Mouse (Mus musculus) monocyte, adult 5-6 weeks (primary cell): Measurements from ENCODE around the gene Dnhd1. TPM values are rescaled to one million over a fixed set of nuclear protein-coding genes. Genes with fewer than 3 reads are reported as not detected.
A peak's percentile ranks its signal among the peaks of the same experiment; 100 is the strongest.
"Not testable (repeated sequence)": the region's sequence is repeated elsewhere in the genome, so short reads cannot be mapped to it uniquely, and the experiment has no call there.

Experiments
- ATAC-seq: fragments of 153-309, 156-312 bp; replicated peaks from 2 replicates; pipeline ENCODE4 v1.8.0; 2017; ENCODE audit warnings: mild to moderate bottlenecking; ENCODE audit not compliant: low TSS enrichment, insufficient number of reproducible peaks, severe bottlenecking, poor library complexity, low FRiP score
- total RNA-seq: library from RNA; stranded (forward); fragments of 200-1000, 200-491, 200-594 nt; gene quantifications from 3 replicates; pipeline ENCODE4 v1.2.3, GENCODE M21; 2017

The Dnhd1 gene
- total RNA-seq, 1 experiment from 2014 or later, result 1.6 TPM

DNA sequence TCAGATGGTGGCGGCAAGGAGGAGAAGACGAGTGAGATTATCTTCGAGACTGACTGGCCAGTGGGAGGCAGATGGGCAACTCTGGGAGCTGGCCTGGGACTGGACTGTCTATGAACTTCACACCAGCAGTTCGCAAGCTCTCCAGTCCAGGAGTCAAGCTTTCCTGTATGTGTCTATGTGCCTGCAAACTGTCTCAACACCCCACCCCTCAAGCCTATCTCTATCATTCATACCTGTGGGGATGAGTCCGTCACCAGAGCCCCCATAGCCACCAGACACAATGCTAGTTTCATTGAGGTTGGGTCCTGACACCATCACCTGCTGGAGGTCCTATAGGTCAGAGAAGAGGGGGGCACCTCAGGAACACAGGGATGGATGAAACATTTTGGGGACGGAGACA is 11.9 kb upstream of the Dnhd1 start:
- no peak for ATAC-seq

DNA sequence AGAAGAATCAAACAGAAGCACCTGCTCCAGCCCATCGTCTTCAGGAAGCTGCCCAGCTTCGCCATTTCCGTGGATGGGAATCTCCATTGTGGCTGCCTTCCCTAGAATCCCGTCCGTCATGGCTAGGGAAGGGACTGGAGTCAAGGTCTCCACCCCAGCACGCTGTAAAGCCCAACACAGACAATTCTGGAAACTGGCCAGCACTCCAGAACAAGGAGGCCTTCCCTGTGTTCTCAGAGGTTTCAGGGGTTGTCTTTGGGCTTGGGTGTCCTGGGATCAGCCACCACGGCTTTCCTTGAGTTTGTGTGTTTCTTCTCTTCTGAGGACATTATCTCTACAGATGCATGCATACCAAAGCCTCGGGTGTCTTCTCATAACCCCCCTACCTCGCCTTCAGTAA is 11.3 kb upstream of the Dnhd1 start:
- ATAC-seq, result no peak

DNA sequence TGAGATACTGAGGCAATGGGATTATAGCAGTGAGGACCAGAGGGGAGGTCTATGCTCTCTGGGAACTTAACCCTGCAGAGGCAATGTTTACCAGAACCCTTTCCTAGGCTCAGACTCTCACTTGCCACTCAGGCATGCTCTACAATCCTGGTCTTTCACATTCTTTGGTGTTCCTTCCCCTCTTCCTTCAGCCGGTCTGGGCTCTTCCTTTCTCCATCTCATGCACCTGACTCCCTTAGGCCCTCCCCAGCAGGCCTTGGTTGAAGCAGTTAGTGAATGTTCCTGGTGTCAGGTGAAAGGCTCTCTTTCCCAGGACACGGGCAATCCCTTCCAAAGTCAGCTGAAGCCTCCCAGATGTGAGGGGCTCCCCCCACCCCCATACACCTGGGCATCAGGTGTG is 10.9 kb upstream of the Dnhd1 start, which contains the start of gene Timm10b:
TSS of gene Timm10b (plus strand) at position 301 of the 400 bp plus-strand sequence.
- ATAC-seq, result 0 out of 2 replicates have a peak, but pooled peaks have one; percentile 0

DNA sequence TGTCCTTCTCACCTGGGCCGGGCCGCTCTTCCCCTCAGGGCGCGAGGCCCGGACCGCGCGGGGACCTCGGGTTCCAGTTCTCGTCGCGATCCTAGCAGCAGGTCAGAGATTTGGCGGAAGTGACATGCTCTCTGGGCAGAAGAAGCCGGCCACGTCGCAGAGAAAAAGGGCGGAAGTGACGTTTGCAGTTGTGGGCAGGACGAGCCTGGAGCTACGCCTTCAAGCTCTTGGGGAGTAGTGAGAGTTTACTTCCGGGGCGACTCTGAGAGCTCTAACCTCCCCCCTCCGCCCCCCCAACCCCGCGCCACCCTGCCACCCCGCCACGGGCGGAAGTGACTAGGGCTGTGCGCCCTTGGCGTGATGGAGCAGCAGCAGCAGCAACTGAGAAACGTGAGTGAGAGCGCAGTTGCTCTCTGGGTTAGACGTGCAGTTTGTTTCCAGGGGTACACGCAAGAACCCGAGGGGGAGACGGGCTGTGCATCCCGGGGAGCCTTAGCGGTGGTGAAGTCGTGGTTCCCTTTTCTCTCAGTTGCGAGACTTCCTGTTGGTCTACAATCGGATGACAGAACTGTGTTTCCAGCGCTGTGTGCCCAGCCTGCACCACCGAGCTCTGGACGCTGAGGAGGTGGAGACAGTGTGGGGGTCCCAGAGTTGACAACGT is 10.3 kb upstream of the Dnhd1 start, which contains the start of the genes Arfip2 and Gm45799:
TSS of gene Arfip2 (minus strand) at position 184 of the 661 bp plus-strand sequence.
TSS of gene Gm45799 (plus strand) at position 320 of the 661 bp plus-strand sequence.
- peak; percentile 91 for ATAC-seq

DNA sequence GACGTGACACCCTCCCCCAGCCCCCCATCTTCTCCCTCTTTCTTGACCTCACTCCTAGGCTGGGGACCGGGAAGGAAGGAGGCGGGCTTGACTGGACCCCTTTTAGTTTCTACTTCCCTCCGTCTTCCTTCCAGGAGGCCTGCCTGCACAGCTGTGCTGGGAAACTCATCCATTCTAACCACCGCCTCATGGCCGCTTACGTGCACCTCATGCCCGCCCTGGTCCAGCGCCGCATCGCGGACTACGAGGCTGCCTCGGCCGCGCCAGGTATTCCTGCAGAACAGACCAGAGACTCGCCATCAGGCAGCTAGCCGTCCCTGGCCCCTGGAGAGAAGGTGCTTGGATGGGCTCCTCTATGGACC is 9.8 kb upstream of the Dnhd1 start:
- ATAC-seq, result no peak; the same call in 1 of the 2 replicates

DNA sequence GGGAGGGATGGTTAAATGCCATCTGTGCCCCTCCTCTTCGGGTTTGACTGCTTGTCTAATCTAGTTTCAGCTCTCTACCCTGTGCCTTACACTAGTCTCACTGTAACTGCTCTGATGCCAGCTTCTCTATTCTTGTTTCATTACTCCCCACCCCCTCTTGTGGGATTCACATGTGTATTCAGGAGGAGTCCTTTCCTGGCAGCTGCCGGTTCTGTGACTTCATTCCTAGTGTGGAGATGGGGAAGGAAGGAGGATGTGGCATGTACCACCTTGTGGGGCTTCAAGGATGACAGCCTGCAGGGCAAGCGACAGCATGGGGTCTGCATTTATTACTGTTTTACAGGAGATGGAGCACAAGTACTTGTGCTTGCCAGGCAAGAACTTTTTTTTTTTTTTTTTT is 8.7 kb upstream of the Dnhd1 start:
- ATAC-seq, result no peak

DNA sequence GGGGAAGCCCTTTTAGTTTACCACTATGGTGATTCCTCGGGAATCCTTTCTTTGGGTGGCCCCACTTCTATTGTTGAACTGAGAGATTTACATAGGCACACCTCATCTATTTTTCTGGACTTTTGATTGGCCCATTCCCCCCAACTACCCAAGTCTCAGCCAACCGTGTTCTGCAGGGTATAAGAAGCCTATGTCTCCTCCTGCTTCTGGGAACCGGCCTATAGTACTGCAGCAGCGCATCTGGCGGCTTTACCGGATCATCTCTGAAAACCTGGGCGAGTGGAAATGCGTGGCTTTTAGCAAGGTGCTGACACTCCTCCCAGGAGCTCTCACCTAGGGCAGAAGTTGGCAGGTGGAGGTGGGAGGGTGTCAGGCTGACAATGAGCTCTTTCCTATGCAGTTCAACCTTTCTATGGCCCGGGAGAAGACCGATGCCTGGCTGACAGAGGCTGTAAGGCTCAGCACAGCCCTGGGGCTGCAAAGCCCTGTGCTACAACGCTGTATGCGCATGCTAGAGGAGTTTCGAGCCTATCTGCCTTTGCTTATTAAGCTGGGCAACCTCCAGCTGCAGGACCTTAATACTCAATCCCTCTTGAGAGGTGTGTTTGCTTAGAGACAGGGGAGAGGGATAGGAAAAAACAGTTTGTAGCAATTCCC is 35.0 kb downstream of the Dnhd1 start:
- ATAC-seq, result no peak

DNA sequence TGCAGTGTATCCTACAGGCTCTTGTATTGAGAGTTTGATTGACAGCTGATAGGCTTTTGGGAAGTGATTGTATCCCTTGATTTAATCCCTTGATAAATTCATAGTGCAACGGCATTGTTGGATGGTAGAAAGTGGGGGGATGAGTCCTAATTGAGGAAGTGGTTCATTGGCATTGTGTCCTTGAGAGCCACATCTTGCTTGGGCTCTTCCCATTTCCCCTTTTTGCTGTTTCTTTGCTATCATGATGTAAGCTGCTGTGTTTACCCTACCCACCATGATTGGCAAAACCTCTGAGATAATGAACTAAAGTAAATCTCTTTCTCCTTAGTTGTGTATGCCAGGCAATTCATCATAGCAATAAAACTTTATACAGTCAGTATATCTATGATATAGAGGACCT is 40.2 kb downstream of the Dnhd1 start:
- ATAC-seq, result peak; percentile 66

- no peak for ATAC-seq
These were observed 52.6 kb downstream of the Dnhd1 start for GRCm38 (mm10) chr7:105703184-105703583.

- ATAC-seq, result no peak
These were observed 53.2 kb downstream of the Dnhd1 start for GRCm38 (mm10) chr7:105703816-105704215.

DNA sequence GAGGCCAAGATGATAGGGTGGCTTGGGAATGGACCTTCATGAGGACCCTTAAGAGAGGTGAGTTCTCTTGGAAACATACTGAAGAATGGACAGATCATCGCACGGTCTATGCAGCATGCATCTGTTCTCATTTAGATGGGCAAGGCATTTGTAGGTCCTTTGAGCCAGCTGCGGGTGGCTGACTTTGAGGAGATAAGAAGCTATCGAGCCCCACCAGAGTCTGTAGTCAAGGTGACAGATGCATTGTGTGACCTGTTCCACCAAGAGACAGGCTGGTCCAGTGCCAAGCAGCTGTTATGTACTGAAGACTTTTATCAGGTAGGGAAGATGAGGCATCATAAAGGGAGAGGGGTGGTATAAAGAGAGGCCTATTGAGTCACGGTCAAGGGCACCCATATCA is 58.1 kb downstream of the Dnhd1 start:
- no peak for ATAC-seq

DNA sequence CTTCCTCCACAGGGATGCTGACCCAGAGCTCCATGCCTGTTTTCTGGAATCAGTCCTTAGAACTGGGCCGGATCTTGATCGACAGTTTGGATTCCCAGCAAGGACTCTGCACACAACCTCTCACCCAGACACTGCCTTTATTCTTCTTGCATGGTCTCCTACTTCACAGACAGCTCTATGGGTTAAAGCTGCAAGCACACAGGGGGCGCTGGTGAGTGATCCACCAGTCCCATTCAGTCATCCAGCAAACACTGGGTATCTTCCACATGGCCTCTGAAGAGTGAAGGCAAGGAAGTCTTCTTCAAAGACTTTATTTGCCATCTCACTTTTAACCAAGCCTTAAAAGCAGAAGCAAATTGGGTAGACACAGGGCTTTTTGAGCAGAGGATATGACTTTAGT is 64.7 kb downstream of the Dnhd1 start:
- ATAC-seq, result no peak

GRCm38 (mm10) chr7:105721916-105722315 is 71.3 kb downstream of the Dnhd1 start:
- ATAC-seq, result no peak

DNA sequence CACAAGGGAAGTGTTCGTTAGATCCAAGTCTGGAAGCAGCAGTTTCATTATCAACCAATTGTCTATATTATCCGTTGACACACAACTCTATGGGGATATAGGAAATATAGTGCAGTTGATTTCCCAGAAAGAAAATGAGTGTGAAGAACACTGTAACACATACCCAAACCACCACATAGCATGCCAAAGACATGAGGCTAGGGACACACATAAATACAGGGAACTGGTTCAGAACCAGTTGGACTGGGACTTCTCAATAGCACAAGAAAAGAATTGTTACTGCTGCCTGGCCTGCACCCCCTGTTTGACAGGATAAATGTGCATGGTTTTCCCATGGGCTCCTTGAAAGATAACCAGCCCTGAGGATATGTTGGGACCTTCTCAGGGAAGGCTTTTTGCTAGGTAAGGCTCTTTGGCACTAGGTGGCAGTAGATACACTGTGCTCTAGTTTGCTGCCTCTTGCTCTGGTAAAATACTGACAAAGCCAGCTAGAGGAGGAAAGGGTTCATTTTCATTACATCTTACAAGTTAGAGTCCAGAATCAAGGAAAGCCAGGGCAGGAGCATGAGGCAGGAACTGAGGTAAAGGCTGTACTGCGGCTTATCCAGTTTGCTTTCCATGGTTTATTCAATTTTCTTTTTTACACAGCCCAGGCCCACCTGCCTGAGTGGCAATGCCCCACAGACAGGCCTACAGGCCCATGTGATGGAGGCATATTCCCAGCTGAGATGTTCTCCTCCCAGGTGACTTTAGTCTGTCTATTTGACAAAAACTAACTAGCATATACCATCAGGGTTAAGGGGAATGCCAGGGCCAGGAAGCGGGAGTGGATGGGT is 75.7 kb downstream of the Dnhd1 start:
- ATAC-seq, result peak; percentile 91

DNA sequence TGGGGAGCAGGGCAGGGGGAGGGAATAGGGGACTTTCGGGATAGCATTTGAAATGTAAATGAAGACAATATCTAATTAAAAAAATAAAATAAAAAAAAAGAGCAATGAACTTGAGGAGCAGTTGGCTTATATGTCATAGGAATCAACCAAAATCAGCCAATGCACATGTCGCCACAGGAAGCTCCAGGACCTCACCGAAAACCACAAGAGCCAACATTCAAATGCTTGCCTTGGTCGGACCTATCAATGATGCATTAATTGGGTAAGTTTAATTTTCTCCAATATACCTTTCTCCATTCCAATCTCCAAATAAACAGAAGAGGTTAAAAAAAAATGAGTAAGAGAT is 76.3 kb downstream of the Dnhd1 start:
- no peak for ATAC-seq

DNA sequence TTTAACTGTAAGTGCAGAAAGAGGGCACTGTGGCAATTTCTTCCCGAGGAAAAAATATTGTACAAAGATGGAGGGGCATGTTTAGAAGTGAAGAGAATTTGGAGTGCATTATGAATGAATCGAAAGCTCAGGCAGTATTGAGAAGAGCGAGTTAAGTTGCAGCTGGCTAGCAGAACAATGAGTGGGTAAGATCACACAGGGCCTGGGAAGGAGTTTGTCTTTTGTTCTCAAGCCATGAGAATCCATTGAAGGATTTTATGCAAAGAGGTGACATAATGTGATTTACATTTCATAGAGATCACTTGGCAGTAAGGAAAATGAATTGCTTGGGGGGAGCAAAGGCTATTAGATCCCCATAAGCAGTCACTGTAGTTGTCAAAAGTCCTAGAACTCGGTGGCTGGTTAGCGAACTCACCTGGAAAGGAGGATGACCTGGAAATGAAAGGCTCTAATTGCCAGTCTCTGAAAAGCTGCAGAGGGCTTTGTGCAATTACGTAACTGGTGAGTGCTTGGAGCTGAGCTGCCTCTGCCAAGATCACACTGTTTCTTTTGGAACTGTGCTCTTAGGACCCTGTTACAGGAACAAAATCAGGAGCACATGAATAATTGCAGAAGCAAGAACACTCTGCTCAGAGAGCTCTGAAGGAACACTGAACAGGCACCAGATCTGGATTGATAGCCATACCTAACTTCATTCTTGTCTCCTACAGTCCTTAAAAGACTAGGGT is 78.2 kb downstream of the Dnhd1 start:
- ATAC-seq, result no peak

DNA sequence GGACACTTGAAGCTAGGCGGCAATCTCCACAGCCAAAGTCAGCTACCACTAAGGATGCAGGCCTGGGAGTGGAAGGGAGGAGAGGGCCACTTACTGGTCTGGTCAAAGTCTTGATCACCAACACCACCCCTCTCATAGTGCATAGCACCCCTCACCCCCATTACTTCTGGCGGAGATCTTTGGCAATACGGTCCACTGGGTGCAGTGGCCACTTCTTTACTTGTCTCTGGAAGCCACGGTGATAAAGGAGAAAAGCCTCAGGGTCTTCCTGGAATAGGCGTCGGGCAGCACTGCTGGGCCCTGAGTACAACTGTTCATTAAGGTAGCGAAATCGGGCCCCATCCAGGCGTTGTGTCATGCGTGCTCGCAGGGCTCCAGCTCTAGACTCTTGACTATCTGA is 83.2 kb downstream of the Dnhd1 start:
- ATAC-seq, result no peak

DNA sequence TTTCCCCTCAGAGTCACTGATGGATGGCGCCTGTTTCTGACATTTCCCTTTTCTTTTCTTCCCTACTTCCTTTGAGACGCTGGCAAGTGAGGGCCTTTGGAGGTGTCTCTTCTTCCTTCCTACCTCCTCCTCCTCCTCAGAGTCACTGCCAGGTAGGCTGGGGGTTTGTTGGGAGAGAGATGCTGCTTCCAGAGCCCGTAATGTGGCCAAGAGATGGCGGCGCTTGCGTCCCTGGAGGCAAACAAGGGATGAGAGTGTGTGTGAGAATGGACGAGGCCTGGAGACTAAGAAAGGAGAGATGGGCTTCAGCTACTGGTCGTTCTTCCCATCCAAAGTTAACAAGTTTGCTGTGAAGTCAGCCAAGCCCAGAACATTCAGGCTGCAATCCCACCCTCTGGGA is 84.2 kb downstream of the Dnhd1 start:
- no peak for ATAC-seq

GRCm38 (mm10) chr7:105735464-105735863 is 84.8 kb downstream of the Dnhd1 start:
- not testable (repeated sequence) for ATAC-seq
